Mouse (Mus musculus) fat pad, adult 2 months (tissue): ENCODE data around the gene Zdhhc25.

ENCODE experiments used
- DNase-seq: peaks from one replicate; pipeline ENCODE4 v3.0.0-alpha.2; 2011; ENCODE audit warnings: low read depth, low spot score; ENCODE audit errors: extremely low read depth

Zdhhc25 gene

DNA sequence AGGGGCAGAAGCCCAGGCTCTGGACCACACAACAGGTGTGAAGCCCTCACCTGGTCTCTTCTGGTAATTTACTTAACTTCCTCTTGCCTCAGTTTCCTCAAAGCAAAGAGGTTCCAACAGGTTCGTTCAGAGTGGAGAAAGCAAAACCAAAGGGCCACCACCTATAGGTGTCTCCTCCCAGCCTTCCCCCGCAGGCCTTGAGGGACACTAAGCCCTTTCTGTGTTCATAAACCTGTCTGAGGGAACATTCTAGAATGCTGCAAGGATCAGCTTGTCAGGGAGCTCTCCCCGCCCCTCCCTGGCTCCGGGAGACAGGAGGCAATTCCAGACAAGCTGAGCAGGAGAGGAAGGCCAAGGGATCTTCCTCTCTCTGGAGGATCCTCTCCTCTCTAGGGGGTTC, at the start of gene Zdhhc25:
Gene Zdhhc25 (plus strand): TSS at position 301 of the 400 bp plus-strand sequence.
- DNase-seq = no peak

GRCm38 (mm10) chr15:88552852-88553251, 47.2 kb upstream of the Zdhhc25 start:
- DNase-seq = no peak

DNA sequence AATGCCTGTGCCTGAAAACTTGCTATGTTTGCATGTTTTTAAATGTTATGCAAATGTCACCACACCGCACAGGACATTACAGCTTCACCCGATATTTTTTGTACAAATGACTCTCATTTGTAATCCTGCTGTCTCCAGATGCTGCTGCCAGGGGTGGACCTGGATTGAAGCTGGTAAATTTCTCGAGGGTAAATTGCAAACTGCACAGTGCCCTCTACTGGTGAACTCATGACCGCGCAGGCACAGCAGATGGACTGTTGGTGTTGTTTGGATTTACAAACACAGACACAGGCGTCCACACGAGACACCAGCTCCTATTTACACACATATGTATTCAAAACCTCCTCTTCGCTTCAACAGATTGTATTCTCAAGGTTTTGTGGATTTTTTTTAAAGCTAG, 44.6 kb upstream of the Zdhhc25 start:
- DNase-seq = no peak

- no peak for DNase-seq
These were observed 39.5 kb upstream of the Zdhhc25 start for GRCm38 (mm10) chr15:88560637-88561036.

DNA sequence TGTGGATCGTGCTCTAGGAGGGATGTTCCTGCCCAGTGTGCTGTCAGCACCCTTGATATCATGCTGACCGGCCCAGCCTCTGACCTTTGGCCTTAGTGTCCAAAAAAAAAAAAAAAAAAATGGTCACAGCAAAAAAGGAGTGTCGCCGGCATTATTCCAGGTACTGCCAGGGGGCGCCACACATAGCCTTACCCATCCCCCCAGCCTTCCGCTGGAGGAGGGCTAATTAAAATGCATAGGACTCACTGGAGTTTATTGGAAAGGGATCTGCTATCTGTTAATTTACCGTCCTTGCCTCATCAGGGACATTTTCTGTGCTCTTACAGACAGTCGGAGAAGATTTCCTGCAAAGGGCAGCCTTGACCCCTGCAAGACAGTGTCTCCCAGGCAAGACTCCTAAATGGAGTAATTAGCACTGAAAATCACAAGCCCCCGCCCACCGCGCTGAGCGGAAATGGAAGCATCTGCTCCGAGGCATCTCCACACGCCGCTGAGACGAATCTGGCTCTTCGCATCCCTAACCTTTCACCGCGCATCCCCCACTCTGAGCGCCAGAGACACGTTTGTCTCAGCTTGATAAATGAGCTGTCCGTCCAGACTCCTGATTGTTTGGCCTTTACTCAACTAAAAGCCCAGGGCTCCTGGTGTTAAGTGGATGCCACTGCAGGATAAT, 38.9 kb upstream of the Zdhhc25 start:
- DNase-seq = no peak

GRCm38 (mm10) chr15:88565307-88565706, 34.8 kb upstream of the Zdhhc25 start:
- no peak for DNase-seq

DNA sequence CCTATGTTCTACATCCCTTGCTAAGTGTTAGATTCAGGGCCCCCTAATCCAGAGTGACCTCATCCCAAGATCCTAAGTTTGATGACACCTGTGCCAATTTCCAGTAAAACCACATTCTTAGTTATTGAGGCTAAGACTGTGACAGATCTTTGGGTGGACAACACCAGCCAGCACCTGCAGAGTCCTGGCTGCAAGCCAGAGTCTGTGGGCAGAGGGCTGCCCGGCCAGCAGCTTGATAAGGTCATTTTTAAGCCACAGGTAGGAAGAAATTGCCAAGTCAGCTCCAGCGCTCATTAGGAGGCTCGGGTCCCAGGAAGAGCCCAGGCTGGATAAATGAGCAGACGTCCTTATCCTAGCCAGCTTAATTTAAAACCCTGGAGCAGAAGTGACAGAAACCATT, 34.3 kb upstream of the Zdhhc25 start:
- no peak for DNase-seq

DNA sequence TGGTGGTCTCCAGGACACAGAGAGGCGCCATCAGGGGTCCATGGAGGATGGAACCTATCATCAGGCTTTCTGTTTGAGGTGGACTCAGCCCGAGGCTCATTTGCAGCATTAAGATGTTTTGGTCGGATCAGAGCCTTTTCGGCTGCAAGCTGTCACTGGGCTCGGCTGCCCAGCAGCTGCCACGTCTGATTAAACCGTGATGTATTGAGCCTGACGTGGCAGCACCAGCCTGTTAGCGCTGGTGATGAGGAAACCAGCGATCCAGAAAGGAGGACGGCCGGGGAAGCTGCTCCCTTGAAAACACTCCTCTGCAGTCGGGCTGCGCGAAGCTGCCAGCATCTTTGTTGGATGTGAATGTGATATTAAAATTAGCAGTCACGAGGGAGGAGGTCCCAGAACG, 29.4 kb upstream of the Zdhhc25 start:
- no peak for DNase-seq

DNA sequence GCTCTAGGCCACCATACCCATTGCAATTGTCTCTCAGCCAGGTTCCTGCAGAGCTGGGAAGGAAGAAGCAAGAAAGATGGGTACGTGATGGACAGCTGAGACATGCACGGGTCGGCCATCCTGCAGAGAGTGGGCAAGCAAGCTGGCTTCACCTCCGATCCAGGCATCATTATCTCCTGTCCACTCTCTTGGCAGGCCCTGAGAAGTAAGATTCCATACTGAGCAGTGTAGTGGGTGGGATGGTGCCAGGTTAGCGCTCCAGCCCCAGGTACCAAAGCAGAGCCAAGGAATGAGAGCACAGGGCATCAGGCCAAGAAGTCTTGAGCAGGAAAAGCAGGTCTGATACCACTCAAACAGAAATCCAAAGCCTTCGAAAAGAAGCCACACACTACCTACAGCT, 20.6 kb upstream of the Zdhhc25 start:
- DNase-seq = no peak

DNA sequence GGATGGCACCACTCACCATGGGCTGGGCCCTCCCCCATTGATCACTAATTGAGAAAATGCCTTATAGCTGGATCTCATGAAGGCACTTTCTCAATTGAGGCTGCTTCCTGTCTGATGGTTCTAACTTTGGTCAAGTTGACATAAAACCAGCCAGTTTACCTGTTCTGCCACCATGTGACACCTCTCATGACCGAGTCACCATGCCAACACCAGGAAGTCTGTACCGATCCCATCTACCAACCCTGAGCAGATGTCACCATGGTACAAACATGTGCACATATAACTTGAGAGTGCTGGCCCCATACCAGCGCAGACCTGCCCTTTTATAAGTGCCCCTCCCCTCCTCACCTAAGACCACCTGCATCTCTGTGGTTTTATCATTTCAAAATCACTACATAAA, 2.4 kb downstream of the Zdhhc25 start:
- no peak for DNase-seq

DNA sequence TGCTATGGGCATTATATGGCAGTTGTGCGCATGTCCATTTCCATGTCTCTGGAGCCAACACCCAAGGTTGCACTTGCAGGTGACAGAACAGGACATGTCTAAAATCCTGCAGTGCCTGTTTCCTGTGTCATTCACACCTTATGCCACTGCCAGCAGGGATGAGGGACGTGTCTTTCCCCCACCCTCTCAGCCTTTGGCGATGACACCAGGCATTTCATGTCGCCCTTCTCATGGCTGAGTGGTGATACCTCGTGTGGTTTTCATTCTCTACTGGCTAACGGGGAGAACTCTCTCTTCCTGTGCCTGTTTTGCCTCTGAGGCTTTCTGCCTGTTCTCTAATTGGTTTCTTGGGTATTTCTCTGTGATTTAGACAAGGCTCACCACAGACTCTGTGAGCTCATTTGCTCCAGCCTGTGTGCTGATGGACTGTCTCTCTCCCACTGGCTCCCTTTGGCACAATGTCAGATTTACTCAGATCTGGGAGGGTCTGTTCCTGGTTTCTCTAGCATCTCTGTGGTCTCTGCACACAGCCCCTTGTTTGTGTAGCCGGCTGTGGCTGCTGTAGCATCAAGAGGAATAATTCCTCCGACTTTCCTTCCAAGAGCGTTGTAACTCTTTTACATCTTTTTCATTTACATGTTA, 3.1 kb downstream of the Zdhhc25 start:
- no peak for DNase-seq

- DNase-seq = no peak
These were observed 3.6 kb downstream of the Zdhhc25 start for GRCm38 (mm10) chr15:88603733-88604119.

GRCm38 (mm10) chr15:88604669-88605414, 4.7 kb downstream of the Zdhhc25 start:
- DNase-seq = no peak

DNA sequence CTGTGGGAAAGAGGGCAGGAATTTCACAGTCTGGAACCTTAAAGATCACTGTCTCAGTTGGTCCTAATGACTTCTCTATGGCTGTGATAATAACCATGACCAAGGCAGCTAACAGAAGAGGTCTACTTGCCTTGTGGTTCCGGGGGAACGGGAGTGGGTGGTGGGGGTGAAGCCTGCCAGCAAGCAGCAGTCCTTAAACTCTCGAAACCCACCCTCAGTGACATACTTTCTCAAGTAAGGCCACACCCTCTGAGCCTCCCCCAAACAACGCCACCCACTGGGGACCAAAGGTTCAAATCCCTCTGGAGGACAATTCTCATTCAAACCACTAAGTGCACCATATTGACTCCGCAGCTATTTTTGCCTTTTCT, 5.3 kb downstream of the Zdhhc25 start:
- no peak for DNase-seq

DNA sequence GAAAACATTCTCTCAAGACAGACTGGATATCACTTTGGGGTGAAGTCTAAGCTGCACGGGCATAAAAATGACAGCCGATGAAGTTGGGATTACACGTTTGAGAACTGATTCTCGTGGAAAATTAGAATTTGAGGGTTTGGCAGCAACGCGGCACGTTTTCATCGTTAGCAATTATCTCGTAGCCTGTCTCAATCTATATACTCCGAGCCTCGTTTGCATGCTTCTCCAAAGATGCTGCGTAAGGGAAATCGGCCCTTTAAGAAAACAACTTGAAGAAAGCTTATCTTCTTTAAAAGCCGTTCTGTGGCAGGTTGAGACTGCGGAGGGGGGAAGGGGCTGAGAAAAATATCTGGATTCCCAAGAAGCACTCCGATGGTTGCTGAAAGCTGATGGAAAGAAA, 17.0 kb downstream of the Zdhhc25 start:
- no peak for DNase-seq

GRCm38 (mm10) chr15:88618008-88618773, 18.1 kb downstream of the Zdhhc25 start:
- DNase-seq = no peak

DNA sequence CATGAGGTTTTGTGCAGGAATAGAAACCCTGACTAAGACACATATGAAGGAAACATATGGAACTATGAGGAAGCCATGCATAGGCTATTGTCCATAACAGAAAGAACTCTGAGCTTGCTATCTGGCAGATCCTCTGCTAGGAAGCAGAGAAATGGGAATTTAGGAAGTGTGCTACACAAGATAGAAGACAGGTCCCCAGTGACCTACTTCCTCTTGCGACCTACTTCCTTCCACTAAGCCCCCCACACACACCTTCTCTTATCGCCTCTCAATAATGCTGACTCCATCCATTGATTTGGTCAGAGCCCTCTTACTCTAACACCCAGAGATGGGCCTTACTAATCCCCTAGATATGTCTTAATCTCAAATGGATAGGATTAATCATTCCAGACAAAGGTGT, 19.9 kb downstream of the Zdhhc25 start:
- DNase-seq = no peak

- DNase-seq = no peak
These were observed 23.8 kb downstream of the Zdhhc25 start for GRCm38 (mm10) chr15:88623891-88624290.

DNA sequence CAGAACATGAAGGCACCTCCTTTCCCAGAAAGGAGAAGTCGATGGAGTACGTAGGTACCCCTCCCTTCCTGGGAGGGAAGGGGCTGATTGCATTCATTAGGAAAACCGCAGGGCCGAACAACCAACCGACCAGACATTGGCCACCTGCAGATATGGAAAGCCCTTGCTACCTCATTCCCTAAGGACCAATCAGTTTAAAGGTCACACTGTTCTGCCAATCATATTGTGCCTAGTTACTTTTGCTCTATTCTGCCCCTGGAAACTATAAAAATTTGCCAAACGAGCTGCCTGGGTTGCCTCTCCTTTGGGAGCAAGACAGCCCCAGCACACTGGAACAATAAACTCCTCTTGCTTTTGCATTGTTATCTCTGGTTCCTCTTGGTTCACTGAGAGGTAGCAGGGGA, 24.8 kb downstream of the Zdhhc25 start:
- no peak for DNase-seq

GRCm38 (mm10) chr15:88625303-88626066, 25.4 kb downstream of the Zdhhc25 start:
- no peak for DNase-seq
